Mouse (Mus musculus): ENCODE measurements around the gene Fcrls. TPM values are rescaled to one million over a fixed set of nuclear protein-coding genes. Genes with fewer than 3 reads are reported as not detected.
A peak's percentile ranks its signal among the peaks of the same experiment; 100 is the strongest.

Gene Fcrls
- total RNA-seq (2021), result 10 to 100 TPM; 30.3 to 30.5 TPM

GRCm38 (mm10) chr3:87263436-87263835, at the start of gene Fcrls:
Gene Fcrls, minus strand, starts transcription at chr3:87263738.
- DNase-seq, result no peak

DNA sequence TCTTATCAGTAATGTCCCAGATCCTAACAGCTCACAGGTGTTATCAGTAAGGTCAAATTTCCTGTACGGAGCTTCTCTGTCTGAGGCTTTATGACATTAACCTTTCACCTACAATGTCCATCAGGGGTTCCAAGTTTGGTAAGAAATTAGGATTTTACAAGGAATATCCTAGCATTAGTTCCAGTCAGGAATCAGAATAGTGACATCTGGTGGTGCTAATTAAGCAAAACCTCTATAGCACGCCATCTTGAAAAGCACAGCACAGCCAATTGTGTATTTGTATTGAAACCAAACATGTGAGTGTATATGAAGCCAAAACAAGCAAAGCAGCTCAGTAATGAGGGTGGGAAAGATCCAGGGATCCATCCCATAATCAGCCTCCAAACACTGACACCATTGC, 46.4 kb upstream of the Fcrls start:
- no peak for DNase-seq

GRCm38 (mm10) chr3:87299901-87300300, 36.4 kb upstream of the Fcrls start:
- no peak for DNase-seq

GRCm38 (mm10) chr3:87274372-87274771, 10.8 kb upstream of the Fcrls start:
- no peak for DNase-seq

DNA sequence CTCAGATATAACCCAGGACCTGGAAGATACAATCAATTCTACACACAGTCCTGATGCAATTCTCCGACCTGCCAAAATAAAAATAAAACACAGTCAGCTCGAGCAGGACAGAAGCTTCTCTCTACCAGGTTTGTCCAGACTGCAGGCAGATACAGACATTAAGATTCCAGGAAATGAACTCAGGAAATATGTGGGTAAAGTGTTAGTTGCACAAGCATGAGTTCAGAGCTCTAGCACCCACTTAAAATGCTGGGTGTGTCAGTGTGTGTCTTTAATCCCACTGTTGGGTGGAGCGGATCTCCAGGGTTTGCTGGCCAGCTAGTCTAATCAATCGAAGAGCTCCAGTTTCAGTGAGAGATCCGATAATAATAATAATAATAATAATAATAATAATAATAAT, 3.0 kb upstream of the Fcrls start:
- DNase-seq, result no peak

- DNase-seq, result no peak
These were observed 8.3 kb downstream of the Fcrls start for GRCm38 (mm10) chr3:87255239-87255638.

GRCm38 (mm10) chr3:87249571-87249970, 14.0 kb downstream of the Fcrls start:
- DNase-seq, result no peak

DNA sequence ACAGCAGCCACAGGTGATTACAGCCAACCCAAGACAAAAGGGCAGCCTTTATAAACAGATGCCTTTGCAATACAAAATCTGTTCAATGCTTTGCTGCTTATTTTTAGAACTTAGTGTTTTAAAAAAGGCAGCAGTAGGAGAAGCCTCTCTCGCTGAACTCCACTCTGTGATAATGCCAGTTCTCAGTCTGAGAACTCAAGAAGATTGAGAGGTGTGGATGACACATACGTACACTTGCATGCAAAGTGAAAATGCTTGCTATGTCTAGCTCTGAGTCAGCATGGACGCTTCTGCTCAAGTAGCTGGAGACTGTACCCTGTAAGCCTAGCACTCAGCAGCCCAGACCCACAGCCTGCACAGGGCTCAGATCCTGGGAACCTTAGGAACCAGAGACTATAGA, 16.2 kb downstream of the Fcrls start:
- no peak for DNase-seq

- DNase-seq, result peak; percentile 24 to 25
These were observed 19.9 kb downstream of the Fcrls start for GRCm38 (mm10) chr3:87243654-87244053.

DNA sequence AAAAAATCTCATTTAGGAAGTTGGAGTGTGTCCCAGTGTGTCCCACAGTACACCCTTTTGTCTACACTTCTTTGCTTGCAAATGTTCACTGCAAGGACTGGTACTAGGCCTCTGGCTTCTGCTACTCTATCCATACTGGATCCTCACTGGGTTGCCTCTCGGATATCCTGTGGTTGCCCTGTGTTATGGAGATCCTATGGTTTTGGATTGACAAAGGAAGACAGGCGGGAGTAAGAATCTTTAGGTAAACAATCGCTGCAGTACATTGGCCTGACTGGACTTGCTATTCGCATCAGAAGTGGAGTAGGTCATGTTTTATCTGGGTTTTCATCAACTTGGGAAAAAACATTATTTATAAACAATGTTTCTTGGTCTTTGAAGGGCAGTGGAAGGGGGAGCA, 22.6 kb downstream of the Fcrls start:
- DNase-seq, result no peak

DNA sequence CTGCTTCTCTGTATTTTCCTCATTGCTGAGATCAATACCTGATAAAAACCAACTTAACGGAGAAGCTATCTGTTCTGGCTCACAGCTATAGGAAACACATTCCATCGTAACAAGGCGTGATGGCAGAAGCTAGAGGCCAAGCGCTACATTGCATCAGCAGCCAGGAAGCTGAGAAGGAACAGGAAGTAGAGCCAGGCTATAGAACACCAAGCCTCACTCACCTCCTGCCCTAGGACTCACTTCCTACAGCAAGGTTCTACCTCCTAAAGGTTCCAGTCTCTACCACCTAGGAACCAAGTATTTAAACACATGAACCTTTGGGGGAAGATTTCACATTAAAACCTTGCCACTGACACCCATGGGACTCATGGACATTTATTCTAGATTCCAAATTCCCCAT, 39.9 kb downstream of the Fcrls start:
- no peak for DNase-seq

GRCm38 (mm10) chr3:87222346-87222745, 41.2 kb downstream of the Fcrls start:
- DNase-seq, result no peak

DNA sequence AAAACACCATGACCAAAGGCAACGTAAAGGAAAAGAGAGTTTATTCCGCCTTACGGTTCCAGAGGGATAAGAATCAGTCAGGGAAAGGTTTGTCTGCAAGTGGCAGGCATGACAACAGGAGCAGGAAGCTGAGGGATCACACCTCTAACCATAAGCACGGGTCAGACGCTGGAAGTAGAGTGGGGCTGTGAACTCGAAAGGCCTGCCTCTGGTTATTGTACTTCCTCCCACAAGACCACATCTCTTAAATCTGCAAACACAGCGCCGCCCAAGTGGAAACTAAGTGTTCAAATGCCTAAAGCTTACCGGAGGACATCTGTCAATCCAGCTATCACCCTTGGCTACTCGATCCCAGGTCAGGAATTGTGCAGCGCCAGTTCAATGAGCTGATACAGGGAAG, 48.4 kb downstream of the Fcrls start:
- DNase-seq, result no peak

DNA sequence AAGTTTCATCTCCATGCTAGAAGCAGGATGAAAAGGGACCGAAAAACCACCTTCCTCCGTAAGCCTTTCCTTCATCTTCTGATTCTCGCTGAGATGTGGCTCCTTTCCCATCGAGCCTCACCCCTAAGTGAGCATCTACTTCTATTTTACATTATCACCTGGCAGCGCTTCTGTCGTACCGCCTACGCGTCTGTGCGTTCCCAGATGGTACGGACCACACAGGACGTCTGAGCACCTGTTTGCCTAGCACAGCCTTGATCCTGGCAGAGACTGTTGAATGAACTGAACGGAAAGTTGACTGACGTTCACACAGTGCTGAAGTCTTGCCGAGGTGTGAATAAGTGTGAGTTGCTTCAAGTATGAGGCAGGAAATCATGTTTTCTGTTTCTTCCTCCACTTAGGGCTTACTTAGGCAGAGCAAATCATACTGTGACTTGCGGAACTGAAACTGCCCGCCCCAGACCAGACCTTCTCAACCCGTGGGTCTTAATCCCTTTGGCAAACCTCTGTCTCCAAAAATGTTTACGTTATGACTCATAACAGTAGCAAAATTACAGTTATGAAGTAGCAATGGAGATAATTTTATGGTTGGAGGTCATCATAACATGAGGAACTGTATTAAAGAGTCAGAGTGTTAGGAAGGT, 49.2 kb downstream of the Fcrls start:
- DNase-seq, result no peak

- no peak for DNase-seq
These were observed 57.0 kb downstream of the Fcrls start for GRCm38 (mm10) chr3:87206336-87207075.

Other genes with a start within 250 kb of the Fcrls start
- gene Kirrel, start 89.0 kb downstream of the Fcrls start, total RNA-seq (2021), result 1 to 10 TPM; 3.2 to 4.3 TPM
- gene Cd5l, start 94.1 kb upstream of the Fcrls start, total RNA-seq (2021), result not detected
- gene Fcrl1, start 112.6 kb upstream of the Fcrls start, total RNA-seq (2021), result under 1 TPM in 1 of 2 experiments, not detected in 1; 0.38 TPM
- gene Fcrl5, start 172.0 kb upstream of the Fcrls start, total RNA-seq (2021), result not detected